Mouse (Mus musculus) forebrain, embryonic 15.5 days (tissue): Measurements from ENCODE around the gene Cstf1. TPM values are rescaled to one million over a fixed set of nuclear protein-coding genes. Genes with fewer than 3 reads are reported as not detected.

Experiments used
- polyA plus RNA-seq: library from polyadenylated mRNA; unstranded; fragments of >200 nt; fragmentation: Nextera tagmentation; extraction: Ambion mirVana; gene quantifications from 2 replicates; pipeline ENCODE4 v1.2.1, GENCODE M21; 2015

Gene Cstf1
- polyA plus RNA-seq, 1 experiment from 2014 or later, result 35.8 TPM

Other genes starting within 250 kb of the Cstf1 start
- gene Mc3r, start 122.2 kb upstream of the Cstf1 start, polyA plus RNA-seq, result 0.18 and 0.24 TPM in 2 replicates
- 75.9 and 76.8 TPM in 2 replicates for gene Fam210b, start 25.1 kb upstream of the Cstf1 start, polyA plus RNA-seq
- 47.7 and 55.4 TPM in 2 replicates for gene Aurka, start 146 bp upstream of the Cstf1 start, polyA plus RNA-seq
- gene Cass4, start 23.1 kb downstream of the Cstf1 start, polyA plus RNA-seq, result 0.05 and 0.09 TPM in 2 replicates
- gene Rtf2, start 69.9 kb downstream of the Cstf1 start, polyA plus RNA-seq, result 101 and 103 TPM in 2 replicates
- 2.1 and 2.3 TPM in 2 replicates for gene Gcnt7, start 87.9 kb downstream of the Cstf1 start, polyA plus RNA-seq
- gene Fam209, start 101.8 kb downstream of the Cstf1 start, polyA plus RNA-seq, result 0.25 and 0.65 TPM in 2 replicates
- gene Tfap2c, start 178.9 kb downstream of the Cstf1 start, polyA plus RNA-seq, result 25.6 and 30.2 TPM in 2 replicates